Mouse (Mus musculus): Measurements from ENCODE around the gene Yif1a.
A peak's percentile ranks its signal among the peaks of the same experiment; 100 is the strongest.

Gene Yif1a

DNA sequence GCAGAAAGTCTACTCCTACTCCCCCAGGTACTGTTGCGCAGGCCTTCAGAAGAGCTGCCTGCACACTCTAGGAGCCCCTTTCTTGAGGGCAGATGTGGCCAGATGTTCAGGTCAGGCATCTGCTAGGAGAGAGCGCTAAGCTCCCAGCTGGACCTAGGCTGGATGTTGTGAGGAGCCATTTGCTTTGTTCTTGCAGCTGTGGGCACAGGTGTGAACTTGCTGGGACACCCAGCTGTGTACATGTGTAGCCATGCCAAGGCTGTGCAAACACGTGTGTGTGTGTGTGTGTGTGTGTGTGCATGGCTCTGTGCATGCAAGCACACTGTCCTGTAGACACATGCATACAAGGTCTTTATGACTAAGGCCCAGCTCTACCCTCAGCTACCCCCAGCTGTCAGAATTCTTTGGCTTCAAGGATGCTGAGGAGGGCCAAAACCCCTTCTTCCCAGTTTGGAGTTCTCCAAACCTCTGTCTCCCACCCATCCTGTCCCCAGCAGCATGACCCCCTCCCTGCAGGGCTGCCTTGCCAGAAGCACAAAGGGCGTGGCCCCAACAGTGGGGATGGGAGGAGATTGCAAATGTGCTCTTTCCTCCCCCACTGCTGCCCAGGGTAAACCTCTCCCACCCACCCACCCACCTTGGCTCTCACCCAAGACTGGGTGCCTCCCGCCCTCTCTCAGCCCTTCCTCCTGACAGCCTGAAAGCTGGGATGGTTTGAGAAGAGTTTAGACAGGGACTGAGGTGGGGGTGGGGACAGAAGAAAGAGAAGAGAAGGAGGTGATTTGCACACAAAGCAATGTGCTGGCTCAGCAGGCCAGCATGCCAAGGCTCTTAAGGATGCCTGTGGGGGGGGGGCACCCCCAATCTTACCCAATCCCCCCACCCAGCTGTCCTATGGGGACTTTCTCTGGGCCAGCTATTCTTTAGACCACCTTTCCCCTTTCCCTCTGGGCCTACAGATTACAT lies 27.7 kb upstream of the Yif1a start:
- DNase-seq (ENCODE audit: low spot score in 2 of 2) = no peak

DNA sequence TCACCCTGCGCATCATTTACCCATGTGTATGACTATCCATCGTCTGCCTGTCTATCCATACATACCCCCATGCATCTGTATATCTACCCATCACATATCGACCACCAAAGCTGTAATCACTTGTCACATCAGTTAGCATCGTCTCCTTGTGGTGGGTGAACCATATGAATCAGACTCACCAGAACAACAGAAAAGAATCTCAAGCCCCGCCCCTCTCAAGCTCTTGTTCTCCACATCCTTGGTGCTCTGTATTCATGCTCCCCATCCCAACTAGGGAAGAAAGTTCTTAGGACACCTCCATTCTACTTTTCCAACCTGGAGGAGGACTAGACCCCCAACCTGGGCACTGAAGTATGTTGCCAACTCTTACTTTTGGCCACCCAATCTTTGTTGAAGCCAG lies 26.3 kb upstream of the Yif1a start:
- DNase-seq (ENCODE audit: low spot score in 2 of 2) = no peak

DNA sequence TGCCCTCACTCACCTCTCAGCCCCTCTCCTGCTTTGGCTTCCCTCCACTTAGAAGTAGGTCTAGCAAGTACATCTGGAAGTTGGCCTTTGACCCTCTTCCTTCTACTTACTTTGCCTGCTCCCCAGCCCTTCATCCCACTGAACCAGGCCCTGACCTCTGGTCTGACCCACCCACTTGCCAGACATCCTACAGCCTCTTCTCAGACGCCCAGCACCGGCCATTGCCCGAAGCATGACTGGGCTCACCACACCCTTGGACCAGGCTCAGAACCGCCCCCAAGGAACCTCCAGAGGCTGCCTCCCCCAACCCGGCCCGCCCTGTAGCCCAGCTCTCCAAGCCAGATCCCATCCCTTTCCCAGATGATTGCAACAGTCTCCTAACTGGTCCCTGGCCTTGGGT lies 25.9 kb upstream of the Yif1a start:
- DNase-seq (ENCODE audit: low spot score in 2 of 2) = no peak

DNA sequence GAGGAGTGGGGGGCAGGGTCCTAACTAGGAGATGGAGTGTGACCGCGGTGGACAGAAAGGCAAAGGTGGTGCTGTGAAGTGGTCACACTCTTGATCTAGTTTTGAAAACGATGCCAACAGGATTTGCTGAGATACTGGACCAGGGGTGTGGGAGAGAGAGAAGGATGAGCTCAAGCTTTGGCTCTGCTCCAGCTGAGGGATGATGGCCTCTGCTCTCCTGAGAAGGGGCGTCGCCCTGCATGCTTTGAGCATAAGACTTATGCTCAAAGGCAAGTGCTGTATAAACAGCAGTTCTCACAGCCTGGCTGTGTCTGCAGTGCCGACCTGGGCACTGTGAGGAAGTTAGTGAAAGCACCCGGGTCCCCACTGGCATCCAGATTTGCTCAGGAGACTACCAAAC lies 23.2 kb upstream of the Yif1a start:
- no peak for DNase-seq (ENCODE audit: low spot score in 2 of 2)

DNA sequence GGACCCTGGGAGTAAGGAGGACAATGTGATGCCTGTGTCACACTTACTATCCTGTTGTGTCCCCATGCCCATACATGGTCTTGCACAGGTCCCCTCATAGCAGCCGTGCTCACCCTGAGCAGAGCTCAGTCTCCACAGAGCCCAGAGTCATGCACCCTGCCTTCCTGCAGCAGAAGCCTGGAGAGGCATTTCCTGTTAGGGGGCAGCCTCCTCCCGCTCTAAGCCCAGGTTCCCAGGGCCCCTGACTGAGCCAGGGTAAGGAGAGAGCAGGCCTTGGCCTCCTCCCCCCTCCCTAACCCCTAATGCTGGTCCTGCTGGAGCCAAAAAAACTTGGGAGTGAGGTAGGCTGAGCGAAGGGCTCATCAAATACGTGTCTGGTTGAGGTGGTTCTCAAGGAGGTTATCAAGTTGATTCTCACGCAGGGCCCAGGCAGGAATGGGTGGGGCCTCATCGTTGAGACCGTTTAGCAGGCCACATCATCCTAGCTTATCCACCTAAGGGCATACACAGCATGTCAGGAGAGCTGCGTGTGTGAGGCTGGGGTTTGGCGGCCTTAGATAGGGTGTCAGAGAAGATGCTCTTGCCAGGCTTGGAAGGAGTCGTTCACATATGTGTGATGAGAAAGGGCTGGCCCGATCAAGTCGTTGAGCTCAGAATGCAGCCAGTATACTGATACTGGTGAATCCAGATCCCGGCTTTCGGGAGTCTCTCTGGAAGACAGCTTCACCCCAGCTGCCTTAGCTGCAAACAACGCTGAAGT lies 21.1 kb upstream of the Yif1a start:
- peak in 1 of 2 experiments; percentile 62 for DNase-seq (ENCODE audit: low spot score in 2 of 2)

DNA sequence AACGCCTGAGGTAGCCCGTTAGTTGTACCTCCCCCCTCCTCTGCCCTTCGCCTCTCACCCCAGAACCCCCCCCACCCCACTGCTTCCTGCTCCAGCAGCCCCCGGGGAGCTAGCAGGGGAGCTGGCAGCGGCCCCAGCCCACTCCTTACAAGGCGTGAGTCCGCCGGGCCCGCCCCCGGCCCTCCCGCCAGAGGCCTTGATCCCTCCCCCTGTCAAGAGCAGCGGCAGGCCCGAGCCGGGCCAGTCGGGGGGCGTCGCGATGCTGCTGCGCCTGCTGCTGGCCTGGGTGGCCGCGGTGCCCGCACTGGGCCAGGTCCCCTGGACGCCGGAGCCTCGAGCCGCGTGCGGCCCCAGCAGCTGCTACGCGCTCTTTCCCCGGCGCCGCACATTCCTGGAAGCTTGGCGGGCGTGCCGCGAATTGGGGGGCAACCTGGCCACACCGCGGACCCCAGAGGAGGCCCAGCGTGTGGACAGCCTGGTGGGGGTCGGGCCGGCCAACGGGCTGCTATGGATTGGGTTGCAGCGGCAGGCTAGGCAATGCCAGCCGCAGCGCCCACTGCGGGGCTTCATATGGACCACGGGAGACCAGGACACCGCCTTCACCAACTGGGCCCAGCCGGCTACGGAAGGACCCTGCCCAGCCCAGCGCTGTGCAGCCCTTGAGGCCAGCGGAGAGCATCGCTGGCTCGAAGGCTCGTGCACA lies 20.3 kb upstream of the Yif1a start, which contains the start of gene Cd248:
Gene Cd248 (plus strand): TSS at position 212 of the 703 bp plus-strand sequence.
- no peak for DNase-seq (ENCODE audit: low spot score in 2 of 2)

DNA sequence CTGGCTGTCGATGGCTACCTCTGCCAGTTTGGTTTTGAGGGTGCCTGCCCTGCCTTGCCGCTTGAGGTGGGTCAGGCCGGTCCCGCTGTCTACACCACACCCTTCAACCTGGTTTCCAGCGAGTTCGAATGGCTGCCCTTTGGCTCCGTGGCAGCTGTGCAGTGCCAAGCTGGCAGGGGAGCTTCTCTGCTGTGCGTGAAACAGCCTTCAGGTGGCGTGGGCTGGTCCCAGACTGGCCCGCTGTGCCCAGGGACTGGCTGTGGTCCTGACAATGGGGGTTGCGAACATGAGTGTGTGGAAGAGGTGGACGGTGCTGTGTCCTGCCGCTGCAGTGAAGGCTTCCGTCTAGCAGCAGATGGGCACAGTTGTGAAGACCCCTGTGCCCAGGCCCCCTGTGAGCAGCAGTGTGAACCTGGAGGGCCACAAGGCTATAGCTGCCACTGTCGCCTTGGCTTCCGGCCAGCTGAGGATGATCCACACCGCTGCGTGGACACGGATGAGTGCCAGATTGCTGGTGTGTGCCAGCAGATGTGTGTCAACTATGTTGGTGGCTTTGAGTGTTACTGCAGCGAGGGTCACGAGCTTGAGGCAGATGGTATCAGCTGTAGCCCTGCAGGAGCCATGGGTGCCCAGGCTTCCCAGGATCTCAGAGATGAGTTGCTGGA lies 19.6 kb upstream of the Yif1a start:
- DNase-seq (ENCODE audit: low spot score in 2 of 2) = no peak

DNA sequence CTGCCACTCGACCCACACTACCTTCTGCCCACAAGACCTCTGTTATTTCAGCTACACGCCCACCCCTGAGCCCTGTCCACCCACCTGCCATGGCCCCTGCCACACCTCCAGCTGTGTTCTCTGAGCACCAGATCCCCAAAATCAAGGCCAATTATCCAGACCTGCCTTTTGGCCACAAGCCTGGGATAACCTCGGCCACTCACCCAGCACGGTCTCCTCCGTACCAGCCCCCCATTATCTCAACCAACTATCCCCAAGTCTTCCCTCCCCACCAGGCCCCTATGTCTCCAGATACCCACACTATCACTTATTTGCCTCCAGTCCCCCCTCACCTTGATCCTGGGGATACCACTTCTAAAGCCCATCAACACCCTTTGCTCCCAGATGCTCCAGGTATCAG lies 18.9 kb upstream of the Yif1a start:
- no peak for DNase-seq (ENCODE audit: low spot score in 2 of 2)

DNA sequence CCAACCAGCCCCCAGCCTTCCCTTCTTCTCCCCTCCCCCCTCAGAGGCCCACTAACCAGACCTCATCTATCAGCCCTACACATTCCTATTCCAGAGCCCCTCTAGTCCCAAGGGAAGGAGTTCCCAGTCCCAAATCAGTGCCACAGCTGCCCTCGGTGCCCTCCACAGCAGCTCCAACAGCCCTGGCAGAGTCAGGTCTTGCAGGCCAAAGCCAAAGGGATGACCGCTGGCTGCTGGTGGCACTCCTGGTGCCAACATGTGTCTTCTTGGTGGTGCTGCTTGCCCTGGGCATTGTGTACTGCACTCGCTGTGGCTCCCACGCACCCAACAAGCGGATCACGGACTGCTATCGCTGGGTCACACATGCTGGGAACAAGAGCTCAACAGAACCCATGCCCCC lies 18.4 kb upstream of the Yif1a start:
- DNase-seq (ENCODE audit: low spot score in 2 of 2) = no peak

DNA sequence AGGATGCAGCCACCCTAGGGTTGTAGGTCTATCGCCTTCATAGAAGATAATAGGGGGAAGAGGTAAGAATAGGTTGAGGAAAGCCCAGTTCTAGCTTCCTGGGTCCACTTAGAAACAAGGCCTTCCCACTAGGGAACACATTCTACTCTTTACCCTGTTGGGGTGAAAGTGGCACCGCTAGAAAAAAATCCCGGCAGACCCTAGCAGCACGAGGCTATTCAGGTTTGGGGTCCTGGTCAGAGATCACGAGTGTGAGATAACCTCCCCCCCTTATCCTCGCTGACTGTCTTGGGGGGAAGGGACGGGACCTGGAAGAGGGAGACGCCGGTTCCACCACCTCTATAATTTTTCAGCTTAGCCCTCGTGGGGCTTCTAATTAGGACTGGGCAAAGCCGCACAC lies 17.3 kb upstream of the Yif1a start:
- DNase-seq (ENCODE audit: low spot score in 2 of 2) = no peak

DNA sequence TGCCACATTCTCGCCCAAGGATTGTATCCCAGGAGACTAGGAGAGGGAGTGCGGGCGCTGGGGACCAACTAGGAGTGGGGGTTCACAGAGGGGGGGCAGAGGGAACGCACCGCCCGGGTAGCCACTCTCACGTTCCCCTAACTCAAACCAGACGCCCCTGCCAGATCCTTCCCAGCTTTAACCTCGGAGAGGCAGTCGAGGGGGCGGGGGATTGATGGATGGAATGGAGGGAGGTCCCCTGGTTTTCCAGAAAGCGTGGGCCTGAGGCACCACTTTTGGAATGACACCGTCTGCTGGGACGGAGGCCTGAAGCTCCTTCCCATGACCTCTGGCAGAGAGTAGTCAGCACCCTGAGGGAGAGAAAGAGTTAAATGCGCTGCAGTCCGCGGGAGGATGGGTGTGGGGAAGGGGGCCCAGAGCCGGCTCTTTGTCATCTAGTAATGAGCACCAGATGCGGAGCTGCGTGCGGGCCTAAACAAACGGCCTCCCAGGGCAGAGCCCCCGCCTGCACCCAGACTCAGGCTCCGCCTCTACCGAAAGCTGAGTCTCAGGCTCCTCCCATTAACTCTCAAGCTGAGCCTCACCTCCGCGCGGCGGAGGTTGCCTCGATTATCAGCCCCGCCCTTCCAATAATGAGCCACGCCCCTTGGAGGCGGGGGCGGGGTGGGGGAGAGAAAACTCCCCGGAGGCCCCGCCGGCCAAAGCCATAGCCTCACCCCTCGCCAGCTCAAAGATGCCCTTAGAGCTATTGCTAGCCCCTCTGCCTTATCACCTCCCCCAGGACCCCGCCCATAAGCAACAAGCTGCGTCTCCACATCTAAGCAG lies 16.6 kb upstream of the Yif1a start:
- peak; percentile 75 to 83 for DNase-seq (ENCODE audit: low spot score in 2 of 2)

DNA sequence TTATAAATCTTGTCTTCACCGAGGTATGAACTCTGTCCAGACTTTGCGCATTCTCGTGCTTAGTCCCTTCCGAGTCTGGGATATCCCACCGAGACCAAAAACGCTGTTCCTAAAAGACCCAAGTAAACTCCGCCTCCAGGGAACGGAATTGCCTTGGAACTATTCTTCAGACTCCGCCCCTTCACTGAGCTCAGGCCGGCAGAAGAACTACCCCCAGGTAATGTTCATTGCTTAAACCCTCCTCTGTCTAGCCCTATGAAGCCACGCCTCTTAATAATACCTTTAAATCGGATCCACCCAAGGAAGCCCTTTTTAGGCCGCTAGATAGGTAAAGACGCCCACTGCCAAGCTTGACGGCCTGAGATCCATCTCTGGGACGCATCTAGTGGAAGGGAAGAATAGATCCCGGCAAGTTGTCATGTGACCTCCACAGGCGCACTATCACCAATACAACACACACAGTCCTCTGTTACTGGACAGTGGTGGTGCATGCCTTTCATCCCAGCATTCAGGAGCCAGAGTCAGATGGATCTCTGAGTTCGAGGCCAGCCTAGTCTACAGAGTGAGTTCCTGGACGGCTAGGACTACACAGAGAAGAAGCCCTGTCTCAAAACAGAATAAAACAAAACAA lies 15.8 kb upstream of the Yif1a start:
- no peak for DNase-seq (ENCODE audit: low spot score in 2 of 2)

DNA sequence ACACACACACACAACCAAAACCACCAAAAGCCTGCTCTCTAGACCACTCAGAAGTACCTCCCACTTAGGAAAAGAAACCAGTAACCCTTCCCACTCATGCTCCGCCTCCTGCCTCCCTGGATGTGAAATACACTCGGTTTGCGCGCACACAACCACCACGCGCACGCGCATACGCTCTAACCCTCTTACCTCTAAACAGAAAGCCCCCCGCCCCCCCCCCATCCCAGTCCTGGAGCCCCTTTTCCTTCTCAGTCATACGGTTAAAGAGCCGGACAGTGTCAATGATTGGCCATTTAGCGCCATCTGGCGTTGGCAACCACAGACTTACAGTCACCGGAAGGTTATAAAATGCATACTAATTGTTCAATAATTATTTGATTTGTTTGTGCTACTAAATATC lies 15.3 kb upstream of the Yif1a start:
- DNase-seq (ENCODE audit: low spot score in 2 of 2) = peak in 1 of 2 experiments; percentile 56

DNA sequence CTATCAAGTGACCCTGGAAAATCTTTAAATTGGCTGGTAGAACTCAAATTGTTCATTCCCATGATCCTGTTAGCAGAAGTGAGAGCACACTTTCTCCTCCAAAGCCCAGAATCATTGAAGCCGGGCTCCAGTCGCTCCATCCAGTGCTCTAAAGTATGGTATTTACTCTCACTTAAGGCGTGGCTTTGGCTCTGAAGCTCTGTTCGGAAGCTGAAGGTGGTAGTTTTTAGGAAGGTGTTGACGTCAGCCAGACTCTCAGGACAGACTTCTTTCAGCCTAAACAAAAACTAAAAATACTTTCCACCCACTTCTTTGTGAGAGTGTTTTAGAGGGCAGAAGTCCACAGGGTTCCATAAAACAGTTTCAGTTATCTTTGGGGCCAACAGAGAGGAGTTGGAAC lies 14.8 kb upstream of the Yif1a start:
- DNase-seq (ENCODE audit: low spot score in 2 of 2) = no peak

DNA sequence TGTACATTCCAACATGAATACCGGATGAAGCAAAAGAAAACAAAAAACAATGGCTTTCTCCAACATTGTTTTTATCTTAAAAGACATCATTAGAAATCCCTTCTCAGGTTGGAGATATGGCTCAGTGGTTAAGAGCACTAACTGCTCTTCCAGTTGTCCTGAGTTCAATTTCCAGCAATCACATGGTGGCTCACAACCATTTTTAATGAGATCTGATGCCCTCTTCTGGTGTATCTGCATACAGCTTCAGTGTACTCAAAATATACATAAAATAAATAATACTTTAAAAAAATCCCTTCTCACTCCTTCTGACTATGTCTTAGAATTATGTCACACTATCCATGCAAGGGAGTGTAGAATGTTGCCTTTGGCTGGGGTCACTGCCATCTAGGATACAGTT lies 9.1 kb upstream of the Yif1a start:
- DNase-seq (ENCODE audit: low spot score in 2 of 2) = no peak

DNA sequence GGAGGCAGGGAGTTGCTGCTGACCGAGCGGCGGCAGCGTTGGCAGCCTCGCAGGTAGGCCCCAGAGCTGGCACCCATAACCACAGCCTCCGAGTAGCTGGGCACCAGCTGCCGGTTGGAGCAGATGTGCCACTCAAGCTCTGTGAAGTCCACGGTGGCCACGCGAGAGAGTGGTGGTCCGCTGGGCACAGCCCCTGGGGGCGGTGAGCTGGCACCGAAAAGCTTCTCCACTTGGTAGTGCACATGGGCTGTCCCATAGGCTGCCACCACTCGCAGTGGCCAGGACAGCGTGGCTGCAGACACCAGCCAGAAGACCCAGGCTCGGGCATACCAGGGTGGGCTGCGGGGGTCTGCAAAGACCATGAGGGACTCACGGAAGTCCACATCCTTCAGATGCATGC lies 6.3 kb upstream of the Yif1a start:
- no peak for DNase-seq (ENCODE audit: low spot score in 2 of 2)

DNA sequence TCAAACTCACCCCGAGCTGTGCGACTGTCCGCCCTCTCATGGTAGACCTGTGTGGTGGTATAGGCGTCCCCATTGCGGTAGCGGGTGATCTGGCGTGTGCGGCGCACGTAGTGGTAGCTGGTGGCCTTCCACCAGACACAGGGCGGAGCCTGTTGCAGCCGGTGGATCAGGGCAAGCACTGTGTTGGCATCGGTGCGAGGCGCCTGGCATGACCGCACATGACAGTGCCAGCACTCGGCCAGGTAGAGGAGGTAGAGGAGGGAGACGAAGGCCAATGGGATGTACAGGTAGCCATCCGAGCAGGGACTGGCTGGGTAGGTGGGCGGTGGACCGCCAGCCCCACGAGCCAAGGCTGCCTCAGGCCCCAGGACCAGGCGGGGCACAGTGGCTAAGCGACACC lies 5.7 kb upstream of the Yif1a start:
- DNase-seq (ENCODE audit: low spot score in 2 of 2) = no peak

DNA sequence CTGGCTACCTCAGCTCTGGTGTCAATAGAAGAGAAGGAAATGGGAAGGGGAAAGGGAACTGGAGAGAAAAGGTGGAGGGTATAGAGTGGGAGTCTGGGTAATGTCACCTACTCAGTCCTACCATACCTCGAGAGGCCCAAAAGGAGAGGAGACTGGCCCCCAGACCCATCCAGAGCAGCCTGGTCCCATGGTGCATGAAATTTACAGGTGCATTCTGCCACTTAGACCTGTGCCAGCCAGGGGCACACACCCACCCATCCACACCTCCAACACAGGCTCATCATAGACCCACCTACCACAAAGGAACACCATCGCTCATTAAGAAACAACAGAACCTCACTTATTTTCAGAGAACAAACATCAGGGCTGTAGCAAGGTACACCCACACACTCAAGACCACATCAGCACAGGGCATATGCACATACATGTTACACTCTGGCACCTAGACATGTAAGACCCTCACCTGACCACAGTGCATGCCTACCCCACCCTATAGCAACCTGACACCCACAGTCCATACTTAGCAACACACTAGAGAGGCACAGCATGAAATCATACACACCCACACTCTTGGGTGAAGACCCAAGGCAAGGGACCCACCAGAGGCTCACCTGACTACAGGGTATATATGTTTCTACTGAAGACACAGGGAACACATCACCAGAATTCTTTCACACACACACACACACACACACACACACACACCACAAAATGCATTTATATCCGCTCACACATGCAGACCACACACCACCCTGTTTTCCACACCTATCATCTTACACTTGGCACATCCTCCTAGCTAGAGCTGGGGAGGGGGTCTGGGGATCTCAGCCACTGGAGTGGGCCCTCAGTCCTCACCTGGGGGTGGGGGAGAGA lies 4.1 kb upstream of the Yif1a start:
- no peak for DNase-seq (ENCODE audit: low spot score in 2 of 2)

DNA sequence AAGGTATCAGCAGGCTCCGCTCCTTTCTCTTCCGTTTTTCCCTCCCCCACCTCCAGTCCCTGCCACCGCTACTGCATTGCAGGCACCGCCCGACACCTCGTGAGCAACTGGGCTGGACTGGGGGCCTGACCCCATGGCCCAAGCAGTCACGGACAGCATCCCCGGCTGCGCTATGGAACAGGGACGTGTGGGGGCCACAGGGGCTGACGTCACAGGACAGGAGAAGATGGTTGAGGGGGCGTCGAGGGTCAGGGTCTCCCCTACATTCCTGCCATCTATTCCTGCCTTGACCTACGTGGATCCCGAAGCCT lies 3.5 kb upstream of the Yif1a start:
- no peak for DNase-seq (ENCODE audit: low spot score in 2 of 2)

All from spleen, postnatal 4 days (tissue).